Mouse (Mus musculus): ENCODE results near the gene Celf1. TPM values are rescaled to one million over a fixed set of nuclear protein-coding genes. Genes with fewer than 3 reads are reported as not detected.

Celf1 gene
- polyA plus RNA-seq, 1 experiment from 2014 or later: 91.3 TPM

- Histone ChIP-seq H3K27me3 (no peaks in the 10 kb centered on the region), H3K36me3 (peaks cover 18% of the 10 kb centered on the region), H3K4me1 (peaks cover 16% of the 10 kb centered on the region), H3K4me3 (no peak overlapping the region), H3K9me3 (no peaks in the 10 kb centered on the region), H3K27ac (no peak overlapping the region), H3K9ac (no peak overlapping the region), H3K4me2 (no peak overlapping the region)
- 78% methylated on average over 3 of the region's 3 CpGs for WGBS
- ATAC-seq (ENCODE audit: insufficient number of reproducible peaks, insufficient read depth, low FRiP score, low TSS enrichment, low read depth): no peak
Observed at GRCm38 (mm10) chr2:91051917-91052316, 111.7 kb downstream of the Celf1 start.

DNA sequence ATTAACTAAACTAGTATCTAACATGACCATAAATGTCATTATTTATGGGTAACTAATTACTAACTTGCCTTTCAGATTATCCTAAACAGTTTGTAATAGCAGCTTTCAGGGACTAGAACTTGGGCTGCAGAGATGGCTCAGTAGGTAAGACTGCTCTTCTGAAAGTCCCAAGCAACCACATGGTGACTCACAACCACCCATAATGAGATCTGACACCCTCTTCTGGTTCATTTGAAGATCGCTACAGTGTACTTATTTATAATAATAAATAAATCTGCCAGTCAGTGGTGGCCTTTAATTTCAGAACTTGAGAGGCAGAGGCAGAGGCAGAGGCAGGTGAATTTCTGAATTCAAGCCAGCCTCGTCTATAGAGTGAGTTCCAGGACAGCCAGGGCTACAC, 112.6 kb downstream of the Celf1 start:
- no peak for ATAC-seq (ENCODE audit: insufficient number of reproducible peaks, insufficient read depth, low FRiP score, low TSS enrichment, low read depth)
- WGBS: 52% methylated on average over 2 of the region's 2 CpGs
- Histone ChIP-seq H3K4me2 (peak overlapping the region; percentile 96; the same call in 1 of the 2 replicates), H3K9me3 (no peaks in the 10 kb centered on the region), H3K9ac (no peak overlapping the region), H3K4me3 (0 out of 2 replicates have a peak overlapping the region, but pooled peaks have one; percentile 85), H3K4me1 (peaks cover 16% of the 10 kb centered on the region), H3K27ac (no peak overlapping the region), H3K36me3 (peaks cover 27% of the 10 kb centered on the region), H3K27me3 (no peaks in the 10 kb centered on the region)

DNA sequence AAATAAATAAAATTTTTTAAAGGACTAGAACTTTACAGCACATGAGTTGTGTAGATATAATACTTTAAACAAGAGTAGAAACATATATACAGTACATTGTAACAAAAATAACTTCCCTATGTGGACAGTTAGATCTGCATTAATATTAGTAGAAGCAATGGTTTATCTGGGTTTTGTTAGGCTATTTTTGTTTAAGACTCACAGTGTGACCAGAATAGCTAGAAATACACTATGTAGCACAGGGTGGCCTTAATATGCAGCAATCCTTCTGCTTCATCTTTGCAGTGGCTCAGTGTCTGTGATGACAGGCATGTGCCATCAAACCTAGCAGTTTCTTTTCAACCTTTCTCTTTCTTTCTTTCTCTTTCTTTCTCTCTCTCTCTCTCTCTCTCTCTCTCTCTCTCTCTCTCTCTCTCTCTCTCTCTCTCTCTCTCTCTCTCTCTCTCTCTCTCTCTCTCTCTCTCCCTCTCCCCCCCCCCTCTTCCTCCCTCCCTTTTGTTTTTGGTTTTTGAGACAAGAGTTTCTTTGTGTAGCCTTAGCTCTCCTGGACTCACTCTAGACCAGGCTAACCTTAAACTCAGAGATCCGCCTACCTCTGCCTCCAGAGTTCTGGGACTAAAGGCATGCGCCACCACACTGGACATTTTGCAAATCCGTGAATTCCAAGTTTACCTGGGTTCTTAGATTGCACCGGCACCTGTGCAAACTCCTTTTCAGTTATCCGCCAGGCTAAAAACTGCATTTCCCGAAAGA, 113.2 kb downstream of the Celf1 start:
- Histone ChIP-seq H3K27ac (no peak overlapping the region; the same call in 1 of the 2 replicates), H3K9me3 (no peaks in the 10 kb centered on the region), H3K4me1 (peaks cover 16% of the 10 kb centered on the region), H3K4me2 (peak overlapping the region; percentile 96), H3K36me3 (peaks cover 32% of the 10 kb centered on the region), H3K4me3 (peak overlapping the region; percentile 85), H3K27me3 (no peaks in the 10 kb centered on the region), H3K9ac (peak overlapping the region; percentile 89)
- ATAC-seq (ENCODE audit: insufficient number of reproducible peaks, insufficient read depth, low FRiP score, low TSS enrichment, low read depth): peak; percentile 4; the same call in 1 of the 2 replicates
- under 1% methylated on average over 6 of the region's 6 CpGs for WGBS

DNA sequence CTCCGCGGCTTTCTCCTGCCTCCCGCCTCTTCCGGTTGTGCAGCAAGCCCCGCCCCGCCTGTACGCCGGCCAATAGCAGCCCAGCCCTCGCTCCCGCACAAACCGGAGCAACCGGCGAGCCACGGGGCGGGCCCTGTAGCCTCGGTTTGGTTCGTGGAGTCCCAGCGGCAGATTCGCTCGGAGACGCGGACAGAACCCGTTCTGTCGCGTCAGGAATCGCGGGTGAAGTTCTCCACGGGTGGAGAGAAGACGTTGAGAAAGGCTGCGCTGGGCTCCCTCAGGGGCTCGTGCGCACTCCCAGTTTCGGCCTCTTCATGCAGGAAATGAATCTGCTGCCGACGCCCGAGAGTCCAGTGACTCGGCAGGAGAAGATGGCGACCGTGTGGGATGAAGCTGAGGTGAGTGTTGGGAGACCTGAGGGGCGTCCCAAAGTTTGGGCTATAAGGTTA, 113.8 kb downstream of the Celf1 start, which contains the start of gene Psmc3:
Gene Psmc3, plus strand, starts transcription at position 76 of the 449 bp plus-strand sequence.
- peak; percentile 94 for ATAC-seq (ENCODE audit: insufficient number of reproducible peaks, insufficient read depth, low FRiP score, low TSS enrichment, low read depth)
- Histone ChIP-seq H3K9ac (peak within 1 kb of the TSS; percentile 89), H3K27me3 (no peaks in the 10 kb centered on the region), H3K4me3 (peak within 1 kb of the TSS; percentile 85), H3K27ac (peak within 1 kb of the TSS; percentile 82), H3K4me1 (peaks cover 16% of the 10 kb centered on the region), H3K9me3 (no peaks in the 10 kb centered on the region), H3K36me3 (peaks cover 38% of the 10 kb centered on the region), H3K4me2 (peak within 1 kb of the TSS; percentile 96)
- under 1% methylated on average over 40 of the region's 40 CpGs for WGBS

DNA sequence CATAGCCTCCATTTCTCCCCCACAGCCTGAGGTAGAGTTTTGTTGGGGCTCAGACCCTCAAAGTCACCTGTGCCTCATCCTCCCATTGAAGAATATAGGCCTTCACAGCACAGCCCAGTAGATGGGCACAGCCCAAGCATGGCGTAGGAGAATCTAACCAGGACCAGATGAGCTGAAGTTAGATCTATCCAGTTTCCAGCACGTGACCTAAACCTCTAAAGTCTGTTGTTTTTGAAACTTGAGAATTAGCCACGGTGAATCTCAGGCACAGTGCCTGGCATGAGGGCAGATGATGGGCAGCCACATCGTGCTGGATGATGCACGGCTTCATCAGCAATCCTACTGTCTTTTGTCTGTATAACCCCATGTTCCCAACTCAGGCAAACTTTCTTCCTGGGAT, 118.3 kb downstream of the Celf1 start:
- Histone ChIP-seq H3K27me3 (no peaks in the 10 kb centered on the region), H3K36me3 (peaks cover 78% of the 10 kb centered on the region), H3K27ac (no peak overlapping the region), H3K9me3 (no peaks in the 10 kb centered on the region), H3K4me3 (no peak overlapping the region), H3K9ac (no peak overlapping the region), H3K4me2 (no peak overlapping the region), H3K4me1 (peaks cover 18% of the 10 kb centered on the region)
- WGBS: 54% methylated on average over 5 of the region's 5 CpGs
- no peak for ATAC-seq (ENCODE audit: insufficient number of reproducible peaks, insufficient read depth, low FRiP score, low TSS enrichment, low read depth)

- no peaks in the 10 kb centered on the region for H3K9me3 ChIP-seq
- 96% methylated on average over 2 of the region's 2 CpGs for WGBS
- no peak overlapping the region for H3K27ac ChIP-seq
- H3K36me3 ChIP-seq: peaks cover 88% of the 10 kb centered on the region
- H3K9ac ChIP-seq: no peak overlapping the region
- H3K4me1 ChIP-seq: peaks cover 18% of the 10 kb centered on the region
- H3K4me3 ChIP-seq: no peak overlapping the region
- no peak for ATAC-seq (ENCODE audit: insufficient number of reproducible peaks, insufficient read depth, low FRiP score, low TSS enrichment, low read depth)
- H3K4me2 ChIP-seq: no peak overlapping the region
- H3K27me3 ChIP-seq: no peaks in the 10 kb centered on the region
Observed at GRCm38 (mm10) chr2:91059376-91059775, 119.2 kb downstream of the Celf1 start.

DNA sequence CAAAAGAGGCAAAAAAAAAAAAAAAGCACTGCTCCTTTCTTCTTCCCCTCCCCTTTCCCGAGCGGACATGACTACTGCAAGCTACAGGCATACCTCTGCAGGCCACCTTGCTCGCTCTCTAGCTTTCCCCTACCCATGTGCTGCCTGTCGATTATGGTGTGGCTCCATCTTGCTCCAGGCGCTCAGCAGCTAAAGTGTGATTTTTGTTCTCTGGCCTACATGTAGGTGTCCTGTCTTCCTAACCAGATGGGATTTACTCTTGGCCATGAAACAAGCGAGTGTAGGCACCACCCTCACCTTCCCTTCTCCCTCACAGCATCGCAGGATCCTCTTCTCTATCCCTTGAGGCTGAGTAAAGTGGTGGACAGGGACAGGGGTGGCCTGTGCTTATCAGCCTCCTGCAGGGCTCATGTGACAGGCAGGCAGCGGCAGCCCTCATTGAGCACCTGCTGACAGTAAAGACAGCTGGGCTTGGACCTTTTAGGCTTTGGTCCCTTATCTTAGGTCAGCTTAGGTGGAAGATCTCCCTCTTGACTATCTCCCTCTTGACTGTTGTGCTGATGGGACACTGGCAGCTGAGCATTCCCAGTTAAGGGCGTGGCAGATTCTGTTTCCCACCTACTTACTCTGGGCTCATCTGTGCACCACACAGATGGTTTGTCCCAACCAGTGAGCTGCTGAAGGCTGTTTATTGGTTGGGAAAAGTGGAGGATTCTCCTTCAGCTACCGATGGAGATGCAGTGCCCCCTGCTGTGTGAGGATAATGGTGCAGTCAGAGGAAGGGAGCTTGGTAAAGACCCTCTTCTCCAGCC, 120.6 kb downstream of the Celf1 start:
- no peak overlapping the region for H3K4me3 ChIP-seq
- H3K27me3 ChIP-seq: no peaks in the 10 kb centered on the region
- peaks cover 6% of the 10 kb centered on the region; the same call in 1 of the 2 replicates for H3K4me1 ChIP-seq
- ATAC-seq (ENCODE audit: insufficient number of reproducible peaks, insufficient read depth, low FRiP score, low TSS enrichment, low read depth): no peak
- no peak overlapping the region for H3K9ac ChIP-seq
- H3K36me3 ChIP-seq: peaks cover 94% of the 10 kb centered on the region
- WGBS: 76% methylated on average over 10 of the region's 10 CpGs
- H3K4me2 ChIP-seq: no peak overlapping the region
- H3K9me3 ChIP-seq: no peaks in the 10 kb centered on the region
- peak overlapping the region; percentile 33; the same call in 1 of the 2 replicates for H3K27ac ChIP-seq

- Histone ChIP-seq H3K27me3 (no peaks in the 10 kb centered on the region), H3K4me2 (no peak overlapping the region), H3K27ac (peak overlapping the region; percentile 7; the same call in 1 of the 2 replicates), H3K9me3 (no peaks in the 10 kb centered on the region), H3K36me3 (peaks cover 92% of the 10 kb centered on the region), H3K9ac (0 out of 2 replicates have a peak overlapping the region, but pooled peaks have one; percentile 11), H3K4me3 (no peak overlapping the region), H3K4me1 (0 out of 2 replicates have a peak, but pooled peaks cover 6% of the 10 kb centered on the region)
- WGBS: 82% methylated on average over 6 of the region's 6 CpGs
- ATAC-seq (ENCODE audit: insufficient number of reproducible peaks, insufficient read depth, low FRiP score, low TSS enrichment, low read depth): no peak
Observed at GRCm38 (mm10) chr2:91061849-91062481, 121.8 kb downstream of the Celf1 start.

DNA sequence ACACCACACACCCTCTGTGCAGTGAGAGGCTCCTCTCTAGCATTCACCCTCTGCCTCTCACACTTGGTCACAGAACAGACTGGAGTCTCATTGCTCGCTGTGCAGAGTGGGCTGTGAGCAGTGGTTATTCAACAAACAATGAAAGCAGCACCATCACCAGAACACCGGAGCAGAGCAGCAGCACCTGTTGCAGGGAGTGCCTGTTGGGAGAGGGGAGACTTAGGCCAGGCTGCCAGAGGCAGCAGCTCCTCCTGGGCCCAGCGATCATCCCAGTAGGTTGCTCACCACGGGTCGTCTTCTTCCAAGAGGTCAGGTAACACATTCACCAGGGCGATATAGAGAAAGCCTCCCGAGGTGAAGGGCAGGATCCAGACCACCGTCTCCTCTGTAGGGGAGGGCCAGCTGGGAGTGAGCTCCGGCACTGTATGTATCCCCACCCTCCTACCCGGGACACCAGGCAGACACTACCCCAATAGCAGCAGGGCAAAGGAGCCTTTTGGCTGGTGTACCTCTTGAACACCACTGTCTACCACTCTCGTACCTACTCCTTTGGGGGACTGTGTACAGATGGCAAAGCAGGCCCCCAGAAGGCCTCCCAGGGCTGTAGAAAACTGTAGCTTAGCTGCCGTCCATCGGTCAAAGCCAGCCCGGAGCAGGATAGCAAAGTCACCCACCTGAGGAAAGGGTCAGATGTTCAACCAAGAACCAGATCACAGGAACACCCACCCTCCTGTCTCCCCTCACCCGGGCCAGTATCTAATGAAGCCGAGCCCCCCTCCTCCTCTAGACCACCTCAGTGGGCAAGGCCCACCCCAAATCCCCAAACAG, 122.8 kb downstream of the Celf1 start:
- no peaks in the 10 kb centered on the region for H3K9me3 ChIP-seq
- no peak for ATAC-seq (ENCODE audit: insufficient number of reproducible peaks, insufficient read depth, low FRiP score, low TSS enrichment, low read depth)
- WGBS: 89% methylated on average over 16 of the region's 16 CpGs
- no peak overlapping the region for H3K4me3 ChIP-seq
- 0 out of 2 replicates have a peak, but pooled peaks cover 6% of the 10 kb centered on the region for H3K4me1 ChIP-seq
- H3K27ac ChIP-seq: no peak overlapping the region
- no peaks in the 10 kb centered on the region for H3K27me3 ChIP-seq
- H3K9ac ChIP-seq: no peak overlapping the region
- H3K4me2 ChIP-seq: no peak overlapping the region
- H3K36me3 ChIP-seq: peaks cover 86% of the 10 kb centered on the region

GRCm38 (mm10) chr2:91064211-91064610, 124.0 kb downstream of the Celf1 start:
- H3K4me3 ChIP-seq: no peak overlapping the region
- no peak overlapping the region for H3K4me2 ChIP-seq
- H3K9ac ChIP-seq: no peak overlapping the region
- H3K36me3 ChIP-seq: peaks cover 74% of the 10 kb centered on the region
- ATAC-seq (ENCODE audit: insufficient number of reproducible peaks, insufficient read depth, low FRiP score, low TSS enrichment, low read depth): no peak
- peaks cover 17% of the 10 kb centered on the region for H3K4me1 ChIP-seq
- WGBS: 88% methylated on average over 6 of the region's 6 CpGs
- no peak overlapping the region for H3K27ac ChIP-seq
- no peaks in the 10 kb centered on the region for H3K27me3 ChIP-seq
- H3K9me3 ChIP-seq: no peaks in the 10 kb centered on the region
